Mouse (Mus musculus) midbrain, embryonic 10.5 days (tissue): ENCODE measurements around the gene Psap. TPM values are rescaled to one million over a fixed set of nuclear protein-coding genes. Genes with fewer than 3 reads are reported as not detected.
A peak's percentile ranks its signal among the peaks of the same experiment; 100 is the strongest.
"Not testable (repeated sequence)": the region's sequence is repeated elsewhere in the genome, so short reads cannot be mapped to it uniquely, and the experiment has no call there.

ENCODE experiments used
- DNase-seq: peaks from one replicate; pipeline ENCODE4 v3.0.0-alpha.2; 2017; ENCODE audit warnings: low spot score
- H3K27ac ChIP-seq: fragments of 300-500 bp; sonication (generic); replicated peaks from 2 replicates; pipeline ENCODE4 v1.5.1; 2016; ENCODE audit warnings: mild to moderate bottlenecking
- H3K27me3 ChIP-seq: fragments of 300-500 bp; sonication (generic); 2 replicates; pipeline ENCODE4 v1.6.1; 2016; ENCODE audit warnings: low read depth, mild to moderate bottlenecking; ENCODE audit not compliant: poor library complexity, severe bottlenecking
- H3K36me3 ChIP-seq: fragments of 300-500 bp; sonication (generic); 2 replicates; pipeline ENCODE4 v1.6.1; 2016; ENCODE audit warnings: mild to moderate bottlenecking, moderate library complexity
- H3K4me1 ChIP-seq: fragments of 300-500 bp; sonication (generic); 2 replicates; pipeline ENCODE4 v1.6.1; 2016
- H3K4me3 ChIP-seq: fragments of 300-500 bp; sonication (generic); 2 replicates; pipeline ENCODE4 v1.5.1; 2016; ENCODE audit warnings: mild to moderate bottlenecking, moderate library complexity
- H3K9me3 ChIP-seq: fragments of 300-500 bp; sonication (generic); replicated peaks from 2 replicates; pipeline ENCODE4 v1.6.1; 2016; ENCODE audit warnings: mild to moderate bottlenecking
- whole genome bisulfite sequencing: fragments of 180-500 bp; shearing (Covaris S2); methylation state at CpG from one replicate; pipeline ENCODE4 v1.1.7; 2016; 5-methylcytosine and 5-hydroxymethylcytosine counted together
- polyA plus RNA-seq: library from polyadenylated mRNA; unstranded; fragments of >200 nt; fragmentation: Nextera tagmentation; extraction: Ambion mirVana; gene quantifications from 2 replicates; pipeline ENCODE4 v1.2.1, GENCODE M21; 2016

The Psap gene
- 52.0 and 69.2 TPM in 2 replicates for polyA plus RNA-seq

DNA sequence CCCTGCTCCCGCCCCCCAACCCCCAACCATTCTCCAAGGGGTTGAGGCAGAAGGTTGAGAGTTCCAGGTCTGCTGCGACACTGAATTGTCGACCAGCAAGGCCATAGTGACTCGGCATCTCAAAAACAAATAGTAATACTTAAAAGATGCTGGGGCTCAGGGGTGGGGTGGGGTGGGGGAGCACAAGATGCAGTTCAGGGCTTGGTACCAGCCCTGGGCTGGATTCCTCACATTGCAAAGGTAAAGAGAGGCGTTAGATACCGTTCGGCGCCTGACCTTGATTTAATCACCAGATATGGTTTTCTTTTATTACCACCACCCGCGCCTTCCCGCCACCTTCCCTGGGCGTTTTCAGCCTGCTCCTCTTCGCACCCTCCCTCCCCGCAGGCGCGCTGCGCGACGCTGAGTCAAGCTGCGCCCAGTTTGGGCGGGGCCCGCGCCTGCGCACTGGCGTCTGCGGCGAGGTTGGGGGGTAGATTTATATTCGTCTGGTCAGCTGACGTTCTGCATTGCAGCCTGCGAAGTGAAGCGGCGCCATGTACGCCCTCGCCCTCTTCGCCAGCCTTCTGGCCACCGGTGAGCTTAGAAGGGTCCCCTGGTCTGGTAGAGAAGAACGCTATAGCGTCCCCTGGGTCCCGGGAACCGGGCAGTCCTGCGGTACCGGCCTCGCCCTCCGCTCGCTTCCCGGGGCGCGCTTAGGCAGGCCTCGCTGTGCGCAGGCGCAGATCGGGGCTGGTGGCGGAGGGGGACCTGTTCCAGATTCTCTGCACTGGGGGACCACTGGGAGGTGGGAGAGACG lies at the start of gene Psap:
TSS of gene Psap (plus strand) at position 421 of the 799 bp plus-strand sequence.
- H3K4me3 ChIP-seq = peak within 1 kb of the TSS; percentile 86
- WGBS = 4% methylated on average over 54 of the region's 54 CpGs
- peak within 1 kb of the TSS; percentile 97 for H3K27ac ChIP-seq
- peaks cover 55% of the 10 kb centered on the region for H3K4me1 ChIP-seq
- peak; percentile 91 for DNase-seq
- H3K27me3 ChIP-seq = no peaks in the 10 kb centered on the region
- no peaks in the 10 kb centered on the region for H3K9me3 ChIP-seq
- peaks cover 3% of the 10 kb centered on the region; the same call in 1 of the 2 replicates for H3K36me3 ChIP-seq

DNA sequence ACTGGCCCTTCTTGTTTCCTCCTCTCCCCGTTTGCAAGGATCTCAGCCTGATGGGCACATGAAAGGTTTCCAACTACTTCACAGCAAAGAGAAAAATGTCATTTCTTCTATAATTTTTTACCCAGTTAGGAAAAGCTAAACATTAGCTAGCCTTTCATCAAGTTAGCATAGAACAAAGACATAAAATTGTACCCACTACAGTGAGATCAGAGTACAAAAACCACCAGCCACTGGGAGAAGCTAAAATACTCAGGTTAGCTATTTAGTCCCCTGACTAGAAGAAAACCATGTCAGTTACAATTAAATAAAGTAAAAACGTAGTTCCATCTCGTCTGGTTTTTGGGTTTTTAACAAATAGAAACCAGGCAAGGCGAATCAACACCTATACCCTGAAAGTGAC lies 49.8 kb upstream of the Psap start:
- no peak overlapping the region for H3K27ac ChIP-seq
- 81% methylated on average over 4 of the region's 4 CpGs for WGBS
- no peaks in the 10 kb centered on the region for H3K9me3 ChIP-seq
- H3K36me3 ChIP-seq = no peaks in the 10 kb centered on the region
- no peaks in the 10 kb centered on the region for H3K4me1 ChIP-seq
- H3K4me3 ChIP-seq = no peak overlapping the region
- no peak for DNase-seq
- no peaks in the 10 kb centered on the region for H3K27me3 ChIP-seq

DNA sequence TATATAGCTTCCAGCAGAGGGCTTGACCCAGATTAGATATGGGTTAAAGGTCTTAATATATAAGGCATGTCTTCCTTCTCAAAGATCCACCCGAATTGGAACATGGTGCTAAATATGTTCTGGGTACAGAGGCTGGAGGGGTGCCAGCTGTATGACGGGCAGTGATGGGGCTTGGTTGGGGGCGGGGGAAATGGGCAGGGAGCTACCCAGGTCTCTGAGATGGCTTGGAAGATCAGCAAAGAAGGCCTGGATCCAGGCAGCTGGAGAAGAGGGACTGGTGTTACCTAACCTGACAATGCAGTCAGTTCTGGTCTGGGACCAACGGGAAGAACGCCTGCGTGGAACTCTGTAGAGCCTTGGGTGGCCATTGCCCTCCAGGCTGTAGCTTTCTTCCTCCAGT lies 48.3 kb upstream of the Psap start:
- Histone ChIP-seq H3K27ac (no peak overlapping the region), H3K4me3 (no peak overlapping the region), H3K9me3 (no peaks in the 10 kb centered on the region), H3K4me1 (no peaks in the 10 kb centered on the region), H3K27me3 (no peaks in the 10 kb centered on the region), H3K36me3 (no peaks in the 10 kb centered on the region)
- WGBS = 92% methylated on average over 6 of the region's 6 CpGs
- no peak for DNase-seq

DNA sequence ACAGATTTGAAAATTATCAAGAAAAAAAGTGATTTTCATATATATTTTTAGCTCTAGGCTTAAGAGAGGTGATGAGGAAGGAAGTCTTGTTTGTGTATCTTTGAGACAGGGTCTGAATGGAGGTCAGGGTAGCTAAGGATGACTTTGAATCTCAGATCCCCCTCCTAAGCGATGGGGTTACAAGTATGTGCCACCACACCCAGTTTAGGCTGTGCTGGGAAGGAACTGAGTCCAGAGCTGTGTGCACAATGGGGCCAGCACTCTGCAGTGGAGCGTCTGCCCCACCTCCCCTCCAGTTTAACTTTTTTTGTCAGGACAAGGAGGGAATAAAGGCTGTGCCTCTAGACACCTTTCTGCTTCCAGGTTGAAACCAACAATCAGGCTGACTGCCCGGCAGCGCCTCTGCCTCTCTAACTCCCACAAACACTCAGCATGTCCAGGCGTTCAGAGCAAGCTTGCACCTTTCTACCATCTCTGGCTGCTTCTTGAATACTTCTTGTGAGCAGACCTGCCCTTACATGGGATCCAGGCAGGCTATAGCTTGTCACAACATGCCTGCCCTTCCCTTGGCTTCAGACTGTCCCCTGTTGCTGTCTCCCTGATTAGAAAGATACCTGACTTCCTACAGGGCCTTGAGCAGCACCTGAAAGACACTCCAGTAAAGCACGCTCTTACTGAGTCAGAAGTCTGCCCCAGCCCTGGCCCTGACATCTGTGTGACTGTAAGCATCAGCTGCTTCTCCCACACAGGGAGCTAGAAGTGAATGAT lies 46.9 kb upstream of the Psap start:
- Histone ChIP-seq H3K4me1 (no peaks in the 10 kb centered on the region), H3K27ac (no peak overlapping the region), H3K27me3 (no peaks in the 10 kb centered on the region), H3K9me3 (no peaks in the 10 kb centered on the region), H3K4me3 (no peak overlapping the region), H3K36me3 (no peaks in the 10 kb centered on the region)
- no peak for DNase-seq
- WGBS = 75% methylated on average over 6 of the region's 6 CpGs

DNA sequence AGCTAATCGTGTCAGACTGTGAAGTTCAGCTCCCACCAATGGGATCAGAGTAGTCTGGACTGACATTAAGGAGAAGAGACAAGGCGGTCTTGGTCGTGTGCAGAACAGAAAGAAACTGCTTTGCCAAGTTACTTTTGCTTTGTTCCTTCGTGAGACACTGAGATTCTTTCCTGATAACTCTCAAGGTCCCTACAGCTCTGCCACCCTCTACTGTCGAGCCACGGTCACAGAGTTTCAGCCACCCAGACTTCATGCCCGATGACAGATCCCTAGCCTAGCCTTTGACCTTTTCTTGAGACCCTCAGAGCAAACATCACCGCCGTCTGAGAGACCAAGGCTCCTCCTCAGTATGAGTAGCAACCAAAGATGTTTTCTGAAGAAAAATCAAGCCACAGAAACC lies 43.4 kb upstream of the Psap start:
- H3K9me3 ChIP-seq = 0 out of 2 replicates have a peak, but pooled peaks cover 5% of the 10 kb centered on the region
- H3K4me3 ChIP-seq = no peak overlapping the region
- no peaks in the 10 kb centered on the region for H3K36me3 ChIP-seq
- no peaks in the 10 kb centered on the region for H3K27me3 ChIP-seq
- H3K4me1 ChIP-seq = no peaks in the 10 kb centered on the region
- no peak overlapping the region for H3K27ac ChIP-seq
- DNase-seq = no peak
- WGBS = 80% methylated on average over 9 of the region's 9 CpGs

DNA sequence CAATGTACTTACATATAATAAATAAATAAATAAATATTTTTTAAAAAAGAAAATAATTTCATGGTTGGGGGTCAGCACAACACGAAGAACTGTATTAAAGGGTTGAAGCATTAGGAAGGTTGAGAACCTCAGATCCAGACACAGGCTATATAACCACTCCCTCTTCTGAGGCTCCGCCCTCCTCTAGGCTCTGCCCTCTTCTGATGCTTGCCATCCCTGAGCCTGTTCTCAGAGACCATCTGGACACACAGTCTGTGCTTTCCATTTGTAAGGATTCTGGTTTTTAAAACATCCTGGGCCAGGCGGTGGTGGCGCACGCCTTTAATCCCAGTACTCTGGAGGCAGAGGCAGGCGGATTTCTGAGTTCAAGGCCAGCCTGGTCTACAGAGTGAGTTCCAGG lies 41.6 kb upstream of the Psap start:
- H3K4me1 ChIP-seq, H3K36me3 ChIP-seq, H3K27me3 ChIP-seq, H3K9me3 ChIP-seq, H3K4me3 ChIP-seq, H3K27ac ChIP-seq, DNase-seq: not testable (repeated sequence)
- 95% methylated on average over 6 of the region's 6 CpGs for WGBS

DNA sequence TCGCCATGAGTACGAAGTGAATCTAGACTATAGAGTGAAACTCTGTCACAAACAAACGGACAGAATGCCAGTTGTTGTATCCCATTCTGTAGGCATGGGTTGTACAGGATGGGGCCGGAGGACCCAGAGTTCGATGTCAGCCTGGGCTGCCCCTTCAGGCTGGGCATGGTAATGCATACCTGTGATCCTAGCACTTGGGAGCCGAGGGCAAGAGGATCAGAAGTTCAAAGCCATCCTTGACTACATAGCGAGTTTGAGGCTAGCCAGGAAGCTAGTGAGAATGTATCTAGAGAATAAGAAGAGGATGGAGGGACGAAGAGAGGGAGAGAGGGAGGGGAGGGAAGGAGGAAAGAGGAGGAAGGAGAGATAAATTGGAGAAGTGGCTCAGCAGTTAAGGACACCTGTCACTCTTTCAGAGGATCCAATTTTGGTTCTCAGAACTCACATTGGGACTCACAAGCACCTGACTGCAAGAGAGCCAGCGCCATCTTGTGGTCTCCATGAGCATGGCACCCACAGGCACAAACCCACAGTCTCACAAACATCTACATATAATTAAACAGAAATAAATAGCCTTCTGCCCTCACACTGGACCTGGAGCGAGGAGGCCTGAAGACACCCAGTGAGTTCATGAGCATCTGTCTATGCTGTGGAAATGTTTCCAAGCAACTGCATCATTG lies 39.8 kb upstream of the Psap start:
- 66% methylated on average over 10 of the region's 10 CpGs for WGBS
- H3K4me1 ChIP-seq = no peaks in the 10 kb centered on the region
- no peak overlapping the region for H3K27ac ChIP-seq
- no peaks in the 10 kb centered on the region for H3K36me3 ChIP-seq
- no peaks in the 10 kb centered on the region for H3K27me3 ChIP-seq
- DNase-seq = peak; percentile 57
- no peak overlapping the region for H3K4me3 ChIP-seq
- H3K9me3 ChIP-seq = 0 out of 2 replicates have a peak, but pooled peaks cover 5% of the 10 kb centered on the region

DNA sequence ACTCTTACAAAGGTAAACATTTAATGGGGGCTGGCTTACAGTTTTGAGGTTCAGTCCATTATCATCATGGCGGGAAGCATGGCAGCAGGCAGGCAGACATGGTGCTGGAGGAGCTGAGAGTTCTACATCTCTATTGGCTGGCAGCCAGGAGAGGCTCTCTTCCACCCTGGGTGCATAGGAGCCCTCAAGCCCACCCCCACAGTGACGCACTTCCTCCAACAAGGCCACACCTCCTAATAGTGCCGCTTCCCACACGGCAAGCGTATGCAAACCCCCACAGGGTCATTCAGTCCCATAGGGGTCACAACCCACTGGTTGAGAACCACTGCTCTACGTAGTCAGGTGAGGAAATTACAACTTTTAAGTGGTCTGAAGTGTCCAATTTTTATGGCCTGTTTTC lies 37.0 kb upstream of the Psap start:
- H3K27ac ChIP-seq = no peak overlapping the region
- no peaks in the 10 kb centered on the region for H3K4me1 ChIP-seq
- no peak for DNase-seq
- no peak overlapping the region for H3K4me3 ChIP-seq
- H3K36me3 ChIP-seq = no peaks in the 10 kb centered on the region
- WGBS = 90% methylated on average over 6 of the region's 6 CpGs
- peaks cover 5% of the 10 kb centered on the region; the same call in 1 of the 2 replicates for H3K9me3 ChIP-seq
- no peaks in the 10 kb centered on the region for H3K27me3 ChIP-seq

DNA sequence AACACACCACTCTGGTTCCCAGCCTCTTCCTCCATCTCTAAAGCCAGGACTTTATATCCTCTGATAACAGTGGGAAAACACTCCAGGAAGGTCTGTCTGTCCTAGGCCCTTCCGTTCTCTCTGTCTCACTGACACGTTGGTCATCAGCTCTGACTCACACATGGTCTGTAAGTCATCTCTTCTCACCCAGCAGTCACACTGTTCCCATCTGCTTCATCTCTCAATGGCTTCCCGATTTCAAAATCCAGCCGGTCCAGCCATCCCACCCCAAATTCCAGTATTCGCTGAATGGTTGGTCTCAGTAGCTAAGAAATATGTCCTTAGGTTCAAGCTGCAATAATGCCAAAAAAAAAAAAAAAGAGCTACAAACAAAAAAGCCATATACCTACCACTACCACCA lies 33.5 kb upstream of the Psap start:
- H3K27ac ChIP-seq = no peak overlapping the region
- 91% methylated on average over 5 of the region's 5 CpGs for WGBS
- H3K9me3 ChIP-seq = no peaks in the 10 kb centered on the region; the same call in 1 of the 2 replicates
- no peaks in the 10 kb centered on the region for H3K27me3 ChIP-seq
- H3K4me3 ChIP-seq = no peak overlapping the region
- H3K36me3 ChIP-seq = no peaks in the 10 kb centered on the region
- no peak for DNase-seq
- H3K4me1 ChIP-seq = no peaks in the 10 kb centered on the region

DNA sequence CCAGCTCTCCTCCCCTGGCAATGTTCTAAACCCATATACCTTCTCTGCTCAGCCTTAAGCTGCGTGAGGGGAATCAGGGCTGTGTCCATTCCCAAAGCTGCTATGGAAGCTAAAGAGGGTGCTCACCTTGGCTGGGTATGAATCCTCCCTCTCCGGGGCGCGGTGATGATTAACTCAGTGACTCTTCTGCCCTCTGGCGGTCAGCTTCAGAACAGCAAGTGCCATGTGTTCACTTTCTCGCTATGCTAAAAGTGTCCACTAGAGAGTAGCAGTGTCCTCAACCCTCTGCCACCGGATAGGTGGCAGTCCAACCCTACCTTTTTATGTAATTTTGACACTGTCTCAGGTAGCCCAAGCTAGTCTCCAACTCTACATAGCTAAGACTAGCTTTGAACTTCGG lies 32.4 kb upstream of the Psap start:
- Histone ChIP-seq H3K4me1 (no peaks in the 10 kb centered on the region), H3K36me3 (no peaks in the 10 kb centered on the region), H3K27me3 (no peaks in the 10 kb centered on the region), H3K9me3 (no peaks in the 10 kb centered on the region; the same call in 1 of the 2 replicates), H3K27ac (no peak overlapping the region), H3K4me3 (no peak overlapping the region)
- WGBS = 6% methylated on average over 8 of the region's 8 CpGs
- peak; percentile 87 for DNase-seq

DNA sequence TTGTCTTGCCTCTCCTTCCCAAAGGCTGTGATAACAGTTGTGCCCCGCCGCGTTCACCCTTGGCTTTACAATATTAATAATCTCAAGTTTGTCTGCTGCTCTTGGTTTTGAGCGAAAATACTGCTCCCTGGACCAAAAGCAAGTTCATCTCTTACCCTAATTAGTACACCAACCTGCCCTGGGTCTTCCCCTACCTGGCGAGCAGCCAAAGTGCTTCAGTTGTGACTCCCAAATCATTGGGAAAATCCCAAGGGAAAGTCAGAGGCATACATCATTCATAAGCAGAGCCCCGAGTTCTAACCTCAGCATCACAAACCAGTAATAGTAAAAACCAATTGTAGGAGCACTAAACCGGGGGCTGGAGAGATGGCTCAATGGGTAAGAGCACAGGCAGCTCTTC lies 31.8 kb upstream of the Psap start:
- H3K9me3 ChIP-seq = no peaks in the 10 kb centered on the region; the same call in 1 of the 2 replicates
- no peaks in the 10 kb centered on the region for H3K4me1 ChIP-seq
- H3K27ac ChIP-seq = no peak overlapping the region
- H3K4me3 ChIP-seq = no peak overlapping the region
- H3K27me3 ChIP-seq = no peaks in the 10 kb centered on the region
- 85% methylated on average over 7 of the region's 7 CpGs for WGBS
- no peak for DNase-seq
- no peaks in the 10 kb centered on the region for H3K36me3 ChIP-seq

DNA sequence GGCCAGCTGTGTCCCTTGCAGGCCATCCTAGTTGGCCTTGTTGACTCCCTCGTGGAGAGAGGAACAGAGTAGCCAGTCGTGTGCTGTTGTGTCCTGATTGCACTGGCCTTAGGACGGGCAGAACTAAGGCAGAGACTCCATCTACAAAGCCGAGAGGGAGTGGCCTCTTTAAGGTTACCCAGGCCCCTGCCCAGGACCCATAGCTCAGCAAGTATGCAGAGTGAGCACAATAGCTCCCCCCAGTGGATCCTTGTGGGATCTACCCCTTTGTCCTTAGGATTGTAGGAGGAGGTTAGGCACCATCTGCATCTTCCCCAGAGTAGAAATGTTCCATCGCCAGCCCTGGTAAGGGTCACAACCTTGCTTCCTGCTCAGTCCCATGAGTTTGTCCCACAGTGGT lies 30.9 kb upstream of the Psap start:
- 33% methylated on average over 5 of the region's 5 CpGs for WGBS
- DNase-seq = peak; percentile 61
- H3K4me1 ChIP-seq = no peaks in the 10 kb centered on the region

More for the DNA sequence above, 30.9 kb upstream of the Psap start:
- H3K4me3 ChIP-seq = no peak overlapping the region
- H3K9me3 ChIP-seq = no peaks in the 10 kb centered on the region; the same call in 1 of the 2 replicates
- H3K27me3 ChIP-seq = no peaks in the 10 kb centered on the region
- no peaks in the 10 kb centered on the region for H3K36me3 ChIP-seq
- no peak overlapping the region for H3K27ac ChIP-seq
